Mouse (Mus musculus) thymus, postnatal 4 days (tissue): Measurements from ENCODE around the gene Cnst.

Experiments
- DNase-seq: peaks from one replicate; pipeline ENCODE4 v3.0.0; 2021

Gene Cnst

DNA sequence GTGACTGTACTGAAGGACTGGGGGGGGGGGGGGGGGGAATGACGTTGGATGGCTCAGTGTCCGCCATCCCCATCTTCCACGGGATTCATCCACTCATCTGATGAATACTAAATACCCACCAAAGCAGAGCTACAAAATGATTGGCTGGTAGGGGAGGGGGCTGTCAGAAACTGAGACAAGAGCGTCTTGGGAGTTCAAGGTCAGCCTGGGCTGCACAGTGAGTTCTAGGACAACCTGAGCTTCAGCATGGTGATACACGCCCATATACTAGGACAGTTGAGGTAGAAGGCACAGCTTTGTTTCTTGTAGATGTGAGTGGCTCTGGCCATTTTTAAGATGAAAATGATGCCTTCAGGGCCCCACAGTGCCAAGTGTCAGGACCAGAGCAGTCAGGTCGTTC lies 52.2 kb downstream of the Cnst start:
- DNase-seq: no peak

- DNase-seq: no peak
These were observed 58.4 kb downstream of the Cnst start for GRCm38 (mm10) chr1:179604526-179604925.

DNA sequence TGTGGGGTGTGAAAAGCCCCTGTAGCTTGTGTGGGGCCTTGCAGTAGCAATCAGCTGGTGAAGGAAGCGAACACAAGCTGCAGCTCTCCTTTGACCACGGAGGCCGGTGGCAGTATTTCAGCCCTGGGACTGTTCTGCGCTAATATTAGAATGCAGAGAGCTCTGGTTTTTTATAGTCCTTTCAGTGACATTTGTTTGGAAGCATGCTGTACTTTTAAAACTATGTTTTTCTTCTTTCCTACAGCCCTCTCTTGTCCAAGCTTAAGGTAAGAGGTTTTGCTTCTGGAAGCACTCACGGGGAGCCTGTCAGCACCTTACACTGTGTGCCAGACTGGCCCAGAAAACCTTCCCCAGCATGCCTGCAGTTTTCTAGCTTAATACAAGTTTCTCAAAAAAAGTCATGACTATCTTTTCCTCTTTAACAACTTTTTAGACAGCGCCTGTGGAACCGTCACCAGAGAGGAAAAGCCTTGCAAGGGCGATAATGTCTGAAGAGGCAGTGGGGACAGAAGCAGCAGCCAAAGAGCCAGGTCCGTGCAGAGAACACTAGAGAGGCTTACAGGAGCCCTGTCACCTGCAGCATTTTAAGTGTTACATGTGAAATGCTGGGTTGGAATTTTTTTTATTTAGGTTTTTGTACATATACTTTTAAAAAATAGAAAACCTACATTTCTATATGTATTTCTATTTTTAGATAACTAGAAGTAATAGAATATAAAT lies 60.0 kb downstream of the Cnst start:
- no peak for DNase-seq

DNA sequence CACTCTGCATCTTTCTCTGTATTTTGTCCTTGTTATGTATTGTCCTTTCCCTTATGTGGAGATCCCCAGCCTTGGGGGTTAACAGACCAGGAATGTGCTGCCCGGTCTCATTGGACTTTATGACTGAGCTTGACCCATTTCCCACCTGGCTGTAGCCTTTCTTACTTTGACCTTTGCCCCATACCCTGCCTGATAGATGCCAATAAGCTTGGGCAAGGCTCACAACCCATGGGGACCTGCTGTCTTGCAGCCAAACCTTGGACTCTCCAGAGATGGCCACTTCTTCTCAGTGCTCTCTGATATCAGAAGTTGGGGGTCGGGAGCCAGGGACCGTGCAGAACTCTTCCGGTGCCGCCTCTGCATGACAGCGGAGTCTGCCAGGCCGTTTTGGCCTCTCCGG lies 62.4 kb downstream of the Cnst start:
- no peak for DNase-seq

DNA sequence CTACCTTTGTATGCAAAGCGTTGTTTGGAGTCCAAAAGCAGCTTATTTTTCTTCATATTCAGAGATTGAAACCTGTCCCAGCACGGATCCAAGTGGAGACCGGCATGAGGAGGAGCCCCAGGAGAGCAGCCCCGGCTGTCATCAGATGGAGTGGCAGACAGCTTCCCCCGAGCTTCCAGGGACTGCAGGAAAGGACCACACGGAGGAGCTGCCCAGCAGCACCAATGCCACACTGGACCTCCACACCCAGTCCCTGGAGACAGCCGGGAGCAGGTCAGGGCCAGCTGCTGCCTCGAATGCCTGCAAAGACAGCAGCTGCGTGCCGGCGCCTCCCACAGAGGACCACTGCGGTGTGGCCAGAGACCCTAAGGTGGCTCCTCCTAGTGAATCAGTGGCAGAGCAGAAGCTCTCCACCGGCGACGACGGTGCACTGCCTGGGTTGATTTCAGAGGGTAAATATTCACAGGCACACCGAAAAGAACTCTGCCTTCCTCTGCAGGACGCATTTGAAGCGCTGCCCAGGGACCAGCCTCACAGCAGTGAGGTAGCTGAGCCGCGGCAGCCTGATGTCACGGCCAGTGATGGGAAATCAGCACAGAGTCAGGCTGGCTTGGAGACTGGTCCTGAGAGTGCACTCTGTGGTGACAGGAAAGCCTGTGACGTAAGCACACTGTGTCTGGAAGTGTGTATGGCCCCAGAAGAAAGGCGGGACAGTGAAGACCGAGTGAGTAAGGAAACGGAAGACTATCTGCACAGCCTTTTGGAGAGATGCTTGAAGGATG lies 63.7 kb downstream of the Cnst start:
- DNase-seq: no peak

DNA sequence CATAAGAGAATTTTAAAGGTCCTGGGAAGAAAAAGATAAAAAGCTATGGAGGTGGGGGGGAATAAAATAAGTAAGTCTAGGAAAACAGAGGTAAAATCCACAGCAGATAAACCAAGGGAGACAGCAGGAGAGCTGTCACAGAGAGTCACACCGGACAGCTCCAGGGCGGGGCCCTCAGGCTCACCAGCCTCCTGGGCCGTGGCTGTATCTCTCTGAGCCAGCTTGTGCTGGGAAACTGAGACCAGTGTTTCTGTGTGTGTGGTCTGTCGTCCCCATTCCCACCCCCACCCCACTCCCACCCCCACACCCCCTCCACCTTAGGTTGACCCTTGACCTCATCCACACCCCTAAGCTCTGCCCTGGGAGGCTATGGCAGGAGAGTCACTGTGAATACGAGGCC lies 65.0 kb downstream of the Cnst start:
- no peak for DNase-seq

DNA sequence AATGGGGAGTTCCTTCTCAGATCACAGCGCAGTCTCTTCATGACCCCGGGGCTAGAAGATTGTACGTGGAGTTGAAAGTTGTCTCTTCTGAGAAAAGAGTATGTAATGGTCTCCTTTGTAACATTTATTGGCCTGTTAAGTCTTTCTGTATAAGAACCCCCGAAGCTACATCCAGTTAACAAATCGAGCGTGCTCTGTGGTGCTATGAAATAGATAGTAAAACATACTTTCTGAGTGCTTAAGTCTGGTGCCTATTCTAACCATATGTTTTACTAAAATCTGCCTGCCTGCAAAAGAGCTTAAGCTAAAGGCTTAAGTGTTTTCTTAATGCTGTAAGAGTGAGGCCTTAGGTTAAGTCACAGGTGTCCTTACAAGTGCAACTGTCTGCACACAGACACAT lies 66.2 kb downstream of the Cnst start:
- DNase-seq: no peak

GRCm38 (mm10) chr1:179612986-179613505 lies 66.9 kb downstream of the Cnst start:
- no peak for DNase-seq

- no peak for DNase-seq
These were observed 71.3 kb downstream of the Cnst start for GRCm38 (mm10) chr1:179617426-179617825.

- no peak for DNase-seq
These were observed 76.5 kb downstream of the Cnst start for GRCm38 (mm10) chr1:179622665-179623064.

- peak; percentile 83 for DNase-seq
These were observed 77.5 kb downstream of the Cnst start for GRCm38 (mm10) chr1:179623657-179624056.

DNA sequence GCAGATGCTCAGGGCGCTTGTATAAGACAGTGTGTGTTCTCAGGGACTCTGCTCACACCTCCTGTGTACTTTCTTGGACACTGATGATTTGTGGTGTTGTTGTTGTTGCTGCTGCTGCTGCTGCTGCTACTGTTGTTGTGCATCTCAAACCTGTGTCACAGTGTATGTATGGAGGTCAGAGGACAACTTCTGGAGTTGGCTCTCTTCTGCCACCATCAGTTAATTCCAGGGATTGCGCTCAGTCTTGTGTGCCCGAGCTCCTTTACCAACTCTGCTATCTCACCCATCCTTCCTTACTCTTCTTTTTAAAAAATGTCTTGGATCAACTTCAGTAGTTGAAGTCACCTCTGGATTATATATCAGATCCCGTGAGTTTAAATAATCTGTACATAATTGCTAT lies 78.2 kb downstream of the Cnst start:
- DNase-seq: peak; percentile 83

DNA sequence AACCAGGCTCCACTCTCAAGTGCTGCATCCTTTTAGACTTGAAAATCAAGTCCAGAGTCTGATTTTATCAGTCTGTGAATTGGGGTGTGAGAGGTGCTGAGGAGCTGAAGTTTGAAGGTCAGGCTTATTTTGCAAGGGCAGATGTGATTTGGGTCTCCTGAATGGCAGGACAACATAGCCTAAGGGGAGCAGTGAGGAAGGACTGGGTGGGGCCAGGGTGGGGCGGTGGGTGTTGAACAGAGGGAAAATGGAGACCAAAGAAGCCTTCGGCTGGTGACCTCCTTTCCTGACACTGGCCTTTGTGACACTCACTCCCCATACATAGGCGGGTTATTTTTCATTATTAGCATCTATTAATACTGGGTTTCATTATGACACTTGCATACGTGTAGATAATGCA lies 81.7 kb downstream of the Cnst start:
- DNase-seq: no peak

DNA sequence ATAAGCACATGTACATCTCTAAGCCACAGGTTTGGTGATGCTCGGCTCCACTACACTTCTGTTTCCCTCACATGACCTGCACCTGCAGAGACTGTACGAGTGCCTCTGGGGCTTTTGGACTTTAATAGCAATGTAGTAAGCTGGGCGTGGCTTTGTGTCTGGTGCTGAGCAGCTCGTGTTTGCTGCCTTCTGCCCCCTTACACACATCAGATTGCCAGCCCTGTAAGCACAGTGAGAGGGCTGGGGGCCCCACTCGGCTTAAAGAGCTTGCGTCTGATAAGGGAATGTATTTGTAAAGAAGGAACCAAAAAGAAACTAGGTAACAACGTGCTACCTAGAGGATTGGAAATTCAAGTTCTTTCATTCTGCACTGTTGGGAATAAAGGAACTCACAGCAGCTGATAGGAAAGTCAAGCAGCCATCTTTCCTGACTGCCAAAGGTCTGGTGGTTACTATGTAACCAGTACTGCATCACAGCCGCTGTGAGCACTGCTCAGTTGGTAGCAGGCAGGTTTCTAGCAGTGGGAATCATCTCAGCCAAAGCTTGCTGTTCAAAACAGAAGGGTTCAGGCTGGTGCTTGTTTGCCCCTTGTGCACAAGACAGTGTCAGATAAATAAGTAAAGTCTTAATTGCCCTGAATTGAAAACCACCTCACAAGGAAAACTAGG lies 82.4 kb downstream of the Cnst start:
- no peak for DNase-seq

DNA sequence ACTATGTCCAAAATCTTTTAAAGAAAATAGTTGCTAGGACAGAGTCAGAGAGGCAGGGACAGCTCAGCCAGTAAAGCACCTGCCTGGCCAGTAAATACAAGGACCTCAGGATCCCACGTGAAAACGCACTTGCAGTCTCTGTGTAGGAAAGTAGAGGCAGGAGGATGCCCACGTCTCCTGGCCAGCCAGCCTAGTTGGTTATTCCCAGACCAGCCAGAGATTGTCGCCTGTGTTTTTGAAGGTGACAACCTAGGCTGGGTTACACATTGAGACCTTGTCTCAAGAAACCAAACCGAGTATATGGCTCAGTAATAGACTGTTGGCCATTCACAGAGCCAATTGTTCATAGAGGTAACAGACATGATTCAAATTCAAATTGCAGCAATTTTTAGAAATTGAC lies 83.1 kb downstream of the Cnst start:
- DNase-seq: no peak

- DNase-seq: no peak
These were observed 86.7 kb downstream of the Cnst start for GRCm38 (mm10) chr1:179632746-179633413.

DNA sequence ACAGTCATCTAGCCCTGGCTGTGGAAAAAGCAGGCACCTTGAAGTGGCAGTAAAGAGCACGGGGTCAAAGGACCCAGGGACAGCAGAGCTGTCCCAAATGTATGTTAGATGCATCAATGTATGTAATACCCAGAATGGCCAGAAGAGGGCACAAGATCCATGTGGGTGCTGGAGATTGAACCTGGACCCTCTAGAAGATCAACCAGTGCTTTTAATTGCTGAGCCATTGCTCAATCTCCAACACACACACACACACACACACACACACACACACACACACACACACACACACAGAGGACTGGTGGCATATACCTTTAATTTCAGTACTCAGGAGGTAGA lies 87.2 kb downstream of the Cnst start:
- peak; percentile 56 for DNase-seq

GRCm38 (mm10) chr1:179634159-179634558 lies 88.0 kb downstream of the Cnst start:
- DNase-seq: no peak

DNA sequence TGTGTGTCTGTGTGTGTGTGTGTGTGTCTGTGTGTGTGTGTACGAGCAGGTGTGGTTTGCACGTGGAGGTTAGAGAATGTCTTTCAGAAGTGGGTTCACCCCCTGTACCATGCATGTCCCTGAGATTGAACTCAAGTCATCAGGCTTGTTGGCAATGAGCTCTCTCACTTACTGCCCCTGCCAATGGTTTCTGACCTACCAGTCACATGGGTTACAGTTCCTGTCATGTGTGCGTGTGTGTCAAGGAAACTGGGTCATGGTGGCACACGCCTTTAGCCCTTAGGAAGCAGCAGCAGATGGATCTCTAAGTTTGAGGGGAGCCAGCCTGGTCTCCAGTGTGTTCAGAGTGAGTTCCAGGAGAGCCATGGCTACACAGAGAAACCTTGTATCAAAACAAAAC lies 96.6 kb downstream of the Cnst start:
- DNase-seq: peak; percentile 15

GRCm38 (mm10) chr1:179644151-179644550 lies 98.0 kb downstream of the Cnst start:
- DNase-seq: no peak

- peak; percentile 80 for DNase-seq
These were observed 99.2 kb downstream of the Cnst start for GRCm38 (mm10) chr1:179645101-179645979.

- DNase-seq: no peak
These were observed 99.8 kb downstream of the Cnst start for GRCm38 (mm10) chr1:179645980-179646268.
